Mouse (Mus musculus) bone marrow, adult 2 months (tissue): ENCODE results near the gene Lamtor5.

Source experiments
- CTCF ChIP-seq: fragments of 200-500 bp; IDR thresholded peaks from 2 replicates; pipeline ENCODE4 v1.5.1; 2011; ENCODE audit warnings: low read length, control low read depth; ENCODE audit not compliant: control insufficient read depth, insufficient read depth
- POLR2A ChIP-seq: fragments of 200-500 bp; IDR thresholded peaks from 2 replicates; pipeline ENCODE4 v1.6.1; 2011; ENCODE audit warnings: low read depth, mild to moderate bottlenecking, control low read depth, low read length, borderline replicate concordance; ENCODE audit not compliant: control insufficient read depth

DNA sequence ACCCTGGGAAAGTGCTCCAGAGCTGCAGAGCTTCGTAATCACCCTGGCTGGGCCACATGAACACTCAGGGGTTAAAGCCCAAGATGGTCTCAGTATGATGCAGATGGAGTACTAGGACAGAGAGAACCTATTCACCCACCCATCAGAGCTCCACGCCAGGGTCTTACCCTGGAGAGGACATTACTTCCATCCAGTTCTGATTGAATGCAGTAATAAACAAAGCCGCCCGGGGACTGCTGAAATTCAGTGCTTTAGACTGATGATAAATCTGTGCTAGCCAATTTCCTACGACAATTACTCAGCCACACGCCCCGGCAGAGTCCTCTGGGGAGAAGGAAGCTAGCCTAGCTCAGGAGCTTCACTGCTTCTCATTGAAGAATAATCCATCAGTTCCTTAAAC is 21.9 kb upstream of the Lamtor5 start:
- no peak for TF ChIP-seq CTCF
- TF ChIP-seq POLR2A = no peak
